Mouse (Mus musculus): ENCODE results near the gene Sema4a.
A peak's percentile ranks its signal among the peaks of the same experiment; 100 is the strongest.

- TF ChIP-seq USF1 (IDR thresholded peaks at IDR 0.05; ENCODE audit: low read depth, low read length) = peak; percentile 95
- no peak for TF ChIP-seq MYB (IDR thresholded peaks at IDR 0.05; ENCODE audit: low read depth, low read length)
- TF ChIP-seq CTCF (IDR thresholded peaks at IDR 0.05 in 2 of 3, conservative IDR thresholded peaks at IDR 0.05 in 1 of 3; ENCODE audit: control insufficient read depth in 1 of 3, insufficient read depth in 1 of 3, low read depth in 2 of 3, low read length in 3 of 3, poor library complexity in 1 of 3, severe bottlenecking in 1 of 3) = no peak
- TF ChIP-seq SIN3A (IDR thresholded peaks at IDR 0.05; ENCODE audit: low read length) = peak; percentile 96
- no peak for TF ChIP-seq JUND (IDR thresholded peaks at IDR 0.05; ENCODE audit: low read depth, low read length)
- no peak for TF ChIP-seq UBTF (IDR thresholded peaks at IDR 0.05; ENCODE audit: borderline replicate concordance, insufficient read depth, low read depth, low read length)
- TF ChIP-seq ETS1 (IDR thresholded peaks at IDR 0.05; ENCODE audit: low read depth, low read length) = peak; percentile 26; the same call in 1 of the 2 replicates
- TF ChIP-seq ELF1 (IDR thresholded peaks at IDR 0.05; ENCODE audit: low read depth, low read length) = peak; percentile 82
- TF ChIP-seq NELFE (IDR thresholded peaks at IDR 0.05; ENCODE audit: low read depth, low read length) = peak; percentile 88
Observed at GRCm38 (mm10) chr3:88424605-88425329, 36.2 kb downstream of the Sema4a start, which contains the start of gene Slc25a44.

Measured in MEL (cell line).